Mouse (Mus musculus) heart, embryonic 16.5 days (tissue): ENCODE results near the gene D930048N14Rik. TPM values are rescaled to one million over a fixed set of nuclear protein-coding genes. Genes with fewer than 3 reads are reported as not detected.
A peak's percentile ranks its signal among the peaks of the same experiment; 100 is the strongest.
"Not testable (repeated sequence)": the region's sequence is repeated elsewhere in the genome, so short reads cannot be mapped to it uniquely, and the experiment has no call there.

ENCODE experiments used
- ATAC-seq: fragments of 200-750 bp; cut with Nextera tagmentation; replicated peaks from 2 replicates; pipeline ENCODE4 v1.8.0; 2017; ENCODE audit warnings: moderate number of reproducible peaks; ENCODE audit not compliant: insufficient read depth, low FRiP score; ENCODE audit errors: extremely low read depth
- H3K27ac ChIP-seq: fragments of 300-500 bp; sonication (generic); 2 replicates; pipeline ENCODE4 v1.5.1; 2014; ENCODE audit warnings: mild to moderate bottlenecking, low read length, control low read depth, moderate library complexity
- H3K27me3 ChIP-seq: fragments of 300-500 bp; sonication (generic); 2 replicates; pipeline ENCODE4 v1.6.1; 2014; ENCODE audit warnings: low read length, mixed read lengths; ENCODE audit not compliant: control insufficient read depth, insufficient read depth
- H3K36me3 ChIP-seq: fragments of 300-500 bp; sonication (generic); 2 replicates; pipeline ENCODE4 v1.6.1; 2014; ENCODE audit not compliant: control insufficient read depth, insufficient read depth
- H3K4me1 ChIP-seq: fragments of 300-500 bp; sonication (generic); 2 replicates; pipeline ENCODE4 v1.6.1; 2014; ENCODE audit warnings: low read length, mixed read lengths; ENCODE audit not compliant: control insufficient read depth, insufficient read depth
- H3K4me2 ChIP-seq: fragments of 300-500 bp; sonication (generic); 2 replicates; pipeline ENCODE4 v1.6.1; 2014; ENCODE audit warnings: low read depth, mild to moderate bottlenecking, control low read depth, low read length
- H3K4me3 ChIP-seq: fragments of 300-500 bp; sonication (generic); 2 replicates; pipeline ENCODE4 v1.5.1; 2014; ENCODE audit warnings: mild to moderate bottlenecking, control low read depth, low read length
- H3K9ac ChIP-seq: fragments of 300-500 bp; sonication (generic); 2 replicates; pipeline ENCODE4 v1.6.1; 2014; ENCODE audit warnings: low read length, control low read depth
- H3K9me3 ChIP-seq: fragments of 300-500 bp; sonication (generic); replicated peaks from 2 replicates; pipeline ENCODE4 v1.6.1; 2016; ENCODE audit warnings: low read length; ENCODE audit not compliant: control insufficient read depth
- whole genome bisulfite sequencing: fragments of 180-500 bp; shearing (Covaris S2); extraction: QIAGEN DNeasy Blood & Tissue Kit; methylation state at CpG from one replicate; pipeline ENCODE4 v1.1.7; 2014; 5-methylcytosine and 5-hydroxymethylcytosine counted together
- polyA plus RNA-seq: library from polyadenylated mRNA; unstranded; fragments of >200 nt; fragmentation: Nextera tagmentation; extraction: Ambion mirVana; gene quantifications from 2 replicates; pipeline ENCODE4 v1.2.1, GENCODE M21; 2015

The D930048N14Rik gene
- polyA plus RNA-seq, 1 experiment from 2014 or later, result 1.3 TPM

DNA sequence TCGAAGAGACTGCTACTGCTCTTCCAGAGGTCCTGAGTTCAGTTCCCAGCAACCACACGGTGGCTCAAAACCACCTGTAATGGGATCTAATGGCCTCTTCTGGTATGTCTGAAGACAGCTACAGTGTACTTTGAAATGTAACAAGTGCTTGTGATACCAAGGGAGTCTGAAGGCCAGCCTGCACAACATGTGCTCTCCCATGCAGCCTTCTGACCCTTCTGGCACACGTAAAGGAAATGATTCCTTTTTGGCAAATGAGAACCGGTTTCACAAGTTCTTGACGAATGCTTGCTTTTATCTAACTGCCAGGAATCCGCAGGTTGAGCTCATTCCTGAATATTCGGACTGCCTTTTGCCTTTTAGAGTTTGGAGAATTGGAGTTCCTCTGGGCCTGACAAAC lies 35.6 kb upstream of the D930048N14Rik start:
- no peak for ATAC-seq
- Histone ChIP-seq H3K27ac (peak overlapping the region; percentile 86), H3K36me3 (no peaks in the 10 kb centered on the region), H3K4me1 (peaks cover 10% of the 10 kb centered on the region), H3K27me3 (no peaks in the 10 kb centered on the region), H3K9ac (peak overlapping the region; percentile 72), H3K9me3 (no peaks in the 10 kb centered on the region), H3K4me2 (peak overlapping the region; percentile 73), H3K4me3 (peak overlapping the region; percentile 44)
- 35% methylated on average over 7 of the region's 7 CpGs for WGBS

DNA sequence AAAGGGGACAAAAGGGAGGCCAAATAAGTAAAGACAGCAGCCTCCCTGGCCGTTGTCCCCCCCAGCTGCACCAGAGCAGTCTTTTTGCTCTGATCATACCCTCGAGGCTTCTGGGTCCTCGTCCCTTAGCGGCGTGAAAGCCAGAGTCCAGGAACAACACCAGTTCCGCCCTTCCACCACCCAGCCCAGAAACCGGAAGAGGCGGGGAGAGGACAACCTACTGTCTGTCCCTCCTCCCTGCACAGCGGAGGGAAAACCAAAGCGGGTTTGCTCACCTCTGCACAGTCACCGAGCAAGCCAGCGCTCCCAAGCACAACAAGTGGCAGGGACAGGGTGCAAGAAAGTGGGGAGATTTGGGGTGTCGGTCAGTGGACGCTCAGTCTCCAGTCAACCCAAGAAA lies 35.2 kb upstream of the D930048N14Rik start:
- no peaks in the 10 kb centered on the region for H3K36me3 ChIP-seq
- peak overlapping the region; percentile 86 for H3K27ac ChIP-seq
- no peaks in the 10 kb centered on the region for H3K9me3 ChIP-seq
- peak overlapping the region; percentile 72 for H3K9ac ChIP-seq
- no peaks in the 10 kb centered on the region for H3K27me3 ChIP-seq
- 1% methylated on average over 14 of the region's 14 CpGs for WGBS
- H3K4me2 ChIP-seq, result peak overlapping the region; percentile 73
- ATAC-seq, result peak; percentile 67
- peak overlapping the region; percentile 44 for H3K4me3 ChIP-seq
- peaks cover 15% of the 10 kb centered on the region for H3K4me1 ChIP-seq

DNA sequence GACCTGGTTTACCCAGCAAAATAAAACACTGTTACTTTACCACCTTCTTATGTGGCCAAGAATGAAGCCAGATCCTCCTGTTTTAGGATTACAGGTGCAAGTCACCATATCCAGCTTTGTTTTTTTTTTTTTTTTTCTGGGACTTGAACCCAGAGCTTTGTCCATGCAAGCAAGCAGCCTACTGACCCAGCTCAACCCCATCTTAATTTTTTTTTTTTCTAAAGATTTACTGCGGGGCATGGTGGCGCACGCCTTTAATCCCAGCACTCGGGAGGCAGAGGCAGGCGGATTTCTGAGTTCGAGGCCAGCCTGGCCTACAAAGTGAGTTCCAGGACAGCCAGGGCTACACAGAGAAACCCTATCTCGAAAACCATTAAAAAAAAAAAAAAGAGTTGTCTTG lies 34.6 kb upstream of the D930048N14Rik start:
- peak overlapping the region; percentile 86 for H3K27ac ChIP-seq
- H3K4me3 ChIP-seq, result peak overlapping the region; percentile 44
- WGBS, result 93% methylated on average over 7 of the region's 7 CpGs
- H3K36me3 ChIP-seq, H3K9me3 ChIP-seq, H3K27me3 ChIP-seq, ATAC-seq: not testable (repeated sequence)
- peak overlapping the region; percentile 73 for H3K4me2 ChIP-seq
- H3K9ac ChIP-seq, result peak overlapping the region; percentile 72
- peaks cover 20% of the 10 kb centered on the region for H3K4me1 ChIP-seq

DNA sequence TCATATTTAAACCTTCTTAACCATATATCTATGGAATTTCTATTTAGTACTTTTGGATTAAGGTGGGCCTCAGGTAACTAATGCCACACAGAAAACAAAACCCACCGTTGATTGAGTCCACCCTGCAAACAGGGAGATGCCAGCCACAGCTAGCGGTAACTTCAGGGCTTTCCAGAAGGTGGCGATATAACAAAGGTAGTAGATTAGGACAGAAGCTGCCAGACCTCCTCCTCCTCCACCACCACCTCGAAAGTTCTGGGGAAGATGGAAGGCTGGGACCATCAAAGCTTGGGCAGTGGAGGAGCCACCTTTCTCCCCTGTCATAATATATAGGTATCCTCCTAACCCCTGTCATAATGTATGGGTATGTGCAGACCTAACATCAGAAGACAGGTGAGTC lies 33.1 kb upstream of the D930048N14Rik start:
- H3K27ac ChIP-seq, result no peak overlapping the region
- no peak for ATAC-seq
- H3K4me3 ChIP-seq, result no peak overlapping the region
- H3K9ac ChIP-seq, result no peak overlapping the region
- under 1% methylated on average over 4 of the region's 4 CpGs for WGBS
- H3K4me2 ChIP-seq, result no peak overlapping the region
- H3K36me3 ChIP-seq, result peaks cover 5% of the 10 kb centered on the region
- H3K27me3 ChIP-seq, result no peaks in the 10 kb centered on the region
- H3K9me3 ChIP-seq, result no peaks in the 10 kb centered on the region
- peaks cover 23% of the 10 kb centered on the region for H3K4me1 ChIP-seq

DNA sequence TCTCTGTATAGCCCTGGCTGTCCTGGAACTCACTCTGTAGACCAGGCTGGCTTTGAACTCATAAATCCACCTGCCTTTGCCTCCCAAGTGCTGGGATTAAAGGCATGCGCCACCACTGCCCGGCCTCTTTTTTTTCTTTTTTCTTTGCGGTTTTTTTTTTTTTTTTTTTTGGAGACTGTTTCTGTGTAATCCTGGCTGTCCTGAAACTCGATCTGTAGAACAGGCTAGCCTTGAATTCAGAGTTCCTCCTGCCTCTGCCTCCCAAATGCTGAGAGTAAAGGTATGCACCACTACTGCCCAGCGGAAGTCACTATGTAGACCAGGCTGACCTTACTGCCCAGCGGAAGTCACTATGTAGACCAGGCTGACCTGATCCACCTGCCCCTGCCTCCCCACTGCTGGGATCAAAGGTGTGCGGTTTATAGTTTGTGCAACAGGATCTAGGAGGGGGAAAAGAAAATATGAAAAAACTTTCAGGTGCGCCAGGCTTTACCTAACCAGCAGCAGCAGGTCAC lies 31.8 kb upstream of the D930048N14Rik start:
- 53% methylated on average over 8 of the region's 8 CpGs for WGBS
- H3K4me2 ChIP-seq, result peak overlapping the region; percentile 92
- H3K36me3 ChIP-seq, result peaks cover 17% of the 10 kb centered on the region
- H3K27ac ChIP-seq, result peak overlapping the region; percentile 12; the same call in 1 of the 2 replicates
- peaks cover 23% of the 10 kb centered on the region for H3K4me1 ChIP-seq
- H3K9ac ChIP-seq, result peak overlapping the region; percentile 81
- H3K9me3 ChIP-seq, result no peaks in the 10 kb centered on the region
- ATAC-seq, result no peak; the same call in 1 of the 2 replicates
- H3K27me3 ChIP-seq, result no peaks in the 10 kb centered on the region
- peak overlapping the region; percentile 95 for H3K4me3 ChIP-seq

DNA sequence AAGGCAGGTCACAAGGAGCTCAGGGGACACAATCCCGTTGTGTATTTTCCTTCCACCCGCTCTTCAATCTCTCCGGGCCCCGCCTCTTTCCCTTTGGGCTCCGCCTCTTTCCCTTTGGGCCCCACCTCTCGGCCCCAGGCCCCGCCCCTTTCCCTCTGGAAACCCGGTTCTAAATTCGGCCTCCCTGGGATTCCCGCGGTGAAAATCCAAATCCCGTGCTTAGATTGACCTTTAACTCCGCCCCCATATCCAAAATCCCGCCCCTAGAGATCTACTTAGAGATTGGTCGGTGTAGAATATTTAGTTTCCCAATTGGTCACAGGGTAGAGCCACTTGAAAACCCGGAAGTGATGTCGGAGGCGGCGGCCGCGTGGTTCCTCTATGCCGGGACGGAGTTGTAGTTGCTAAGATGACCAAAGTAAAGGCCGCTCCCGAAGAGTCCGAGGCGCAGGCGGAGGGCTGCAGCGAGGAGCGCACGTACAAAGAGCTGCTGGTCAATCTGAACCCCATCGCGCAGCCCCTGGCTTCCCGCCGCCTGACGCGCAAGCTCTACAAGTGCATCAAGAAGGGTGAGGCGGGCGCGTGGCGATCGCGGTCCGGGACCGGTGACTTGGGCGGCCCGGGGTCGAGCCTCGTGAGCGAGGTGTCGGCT lies 31.2 kb upstream of the D930048N14Rik start, which contains the start of gene Nhp2:
Gene Nhp2, plus strand, starts transcription at position 327 of the 652 bp plus-strand sequence.
- under 1% methylated on average over 51 of the region's 51 CpGs for WGBS
- peak within 1 kb of the TSS; percentile 95 for H3K4me3 ChIP-seq
- H3K27me3 ChIP-seq, result no peaks in the 10 kb centered on the region
- peaks cover 22% of the 10 kb centered on the region for H3K4me1 ChIP-seq
- peaks cover 23% of the 10 kb centered on the region for H3K36me3 ChIP-seq
- peak; percentile 90 for ATAC-seq
- H3K27ac ChIP-seq, result peak within 1 kb of the TSS; percentile 54
- peak within 1 kb of the TSS; percentile 81 for H3K9ac ChIP-seq
- no peaks in the 10 kb centered on the region for H3K9me3 ChIP-seq
- peak within 1 kb of the TSS; percentile 92 for H3K4me2 ChIP-seq

DNA sequence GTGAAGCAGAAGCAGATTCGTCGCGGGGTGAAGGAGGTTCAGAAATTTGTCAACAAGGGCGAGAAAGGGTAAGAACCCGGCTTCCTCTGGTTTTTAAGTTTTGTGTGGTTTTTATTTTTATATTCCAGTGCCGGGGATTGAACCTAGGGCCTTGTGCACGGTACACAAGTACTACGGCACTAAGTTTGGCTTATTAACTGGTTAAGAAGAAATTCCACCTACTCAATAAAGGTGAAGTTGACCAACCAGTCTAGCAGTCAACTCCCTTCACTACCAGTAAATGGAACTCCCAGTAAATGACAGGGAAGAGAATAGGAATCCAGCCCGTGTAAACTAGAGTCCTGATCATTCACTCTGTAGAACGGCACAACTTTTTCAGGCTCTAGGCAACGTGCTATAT lies 30.7 kb upstream of the D930048N14Rik start:
- Histone ChIP-seq H3K4me3 (peak overlapping the region; percentile 95), H3K27ac (peak overlapping the region; percentile 54; the same call in 1 of the 2 replicates), H3K4me1 (peaks cover 20% of the 10 kb centered on the region), H3K9me3 (no peaks in the 10 kb centered on the region), H3K36me3 (peaks cover 29% of the 10 kb centered on the region), H3K9ac (peak overlapping the region; percentile 81), H3K4me2 (peak overlapping the region; percentile 92), H3K27me3 (no peaks in the 10 kb centered on the region)
- no peak for ATAC-seq
- WGBS, result under 1% methylated on average over 11 of the region's 11 CpGs

DNA sequence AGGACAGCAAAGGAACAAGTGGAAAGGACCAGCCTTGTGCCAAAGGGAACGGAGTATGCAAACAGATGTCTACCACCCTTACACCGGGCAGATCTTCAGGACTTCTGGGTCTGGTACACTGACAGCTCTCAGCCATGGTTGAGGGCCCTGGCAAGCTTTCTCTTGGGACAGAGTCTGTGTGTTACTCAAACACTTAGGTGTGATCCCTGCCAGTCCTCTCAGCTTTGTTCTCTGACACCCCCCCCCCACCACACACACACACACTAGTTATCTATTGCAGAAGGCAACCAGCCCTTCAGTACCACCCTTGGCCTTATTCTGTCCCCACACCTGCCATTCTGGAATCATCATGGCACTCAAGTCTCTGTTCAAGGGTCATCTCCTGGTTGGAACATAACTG lies 29.0 kb upstream of the D930048N14Rik start:
- Histone ChIP-seq H3K27ac (no peak overlapping the region), H3K27me3 (no peaks in the 10 kb centered on the region), H3K9me3 (no peaks in the 10 kb centered on the region), H3K4me1 (peaks cover 14% of the 10 kb centered on the region), H3K4me3 (no peak overlapping the region), H3K9ac (no peak overlapping the region), H3K36me3 (peaks cover 37% of the 10 kb centered on the region), H3K4me2 (no peak overlapping the region)
- ATAC-seq, result no peak
- 87% methylated on average over 2 of the region's 2 CpGs for WGBS

DNA sequence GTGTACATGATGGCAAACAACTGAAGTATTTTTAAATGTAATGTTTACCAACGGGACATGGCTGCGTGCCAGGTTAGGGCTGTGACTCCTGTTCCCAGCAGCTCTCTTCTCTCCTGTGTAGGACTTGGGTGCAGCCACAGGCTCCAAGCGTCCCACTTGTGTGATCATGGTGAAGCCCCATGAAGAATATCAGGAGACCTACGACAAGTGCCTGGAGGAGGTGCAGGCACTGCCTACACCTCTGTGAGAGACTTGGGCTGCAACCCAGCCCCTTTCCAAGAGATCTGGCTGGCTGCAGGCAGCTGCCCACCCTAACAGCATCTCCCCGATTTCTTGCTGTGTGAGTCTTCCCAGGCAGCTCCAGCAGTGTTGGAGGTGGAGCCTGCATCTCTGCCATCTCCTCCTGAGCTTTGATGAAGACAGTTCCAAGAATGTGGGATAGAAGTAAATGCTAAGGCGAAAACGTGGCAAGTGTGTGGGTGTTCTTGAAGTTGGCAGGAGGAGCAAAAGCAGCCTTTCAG lies 27.7 kb upstream of the D930048N14Rik start:
- 81% methylated on average over 7 of the region's 7 CpGs for WGBS

More for the DNA sequence above, 27.7 kb upstream of the D930048N14Rik start:
- Histone ChIP-seq H3K4me3 (no peak overlapping the region), H3K4me2 (no peak overlapping the region), H3K9ac (no peak overlapping the region), H3K9me3 (no peaks in the 10 kb centered on the region), H3K36me3 (peaks cover 44% of the 10 kb centered on the region), H3K27me3 (no peaks in the 10 kb centered on the region), H3K4me1 (peaks cover 14% of the 10 kb centered on the region), H3K27ac (no peak overlapping the region)
- ATAC-seq, result no peak
